Mouse (Mus musculus) ES-E14 (cell line): ENCODE results near the gene Hyal1.

Source experiments
- CHD2 ChIP-seq: IDR thresholded peaks from 2 replicates; pipeline ENCODE4 v1.6.1; 2014; ENCODE audit warnings: mild to moderate bottlenecking, low read depth, low read length, inconsistent platforms
- MAFK ChIP-seq: IDR thresholded peaks from 2 replicates; pipeline ENCODE4 v1.6.1; 2014; ENCODE audit warnings: mild to moderate bottlenecking, low read depth, low read length, inconsistent platforms; ENCODE audit not compliant: insufficient read depth
- ZNF384 ChIP-seq: IDR thresholded peaks from 2 replicates; pipeline ENCODE4 v1.6.1; 2012; ENCODE audit warnings: low read depth, low read length, inconsistent platforms

DNA sequence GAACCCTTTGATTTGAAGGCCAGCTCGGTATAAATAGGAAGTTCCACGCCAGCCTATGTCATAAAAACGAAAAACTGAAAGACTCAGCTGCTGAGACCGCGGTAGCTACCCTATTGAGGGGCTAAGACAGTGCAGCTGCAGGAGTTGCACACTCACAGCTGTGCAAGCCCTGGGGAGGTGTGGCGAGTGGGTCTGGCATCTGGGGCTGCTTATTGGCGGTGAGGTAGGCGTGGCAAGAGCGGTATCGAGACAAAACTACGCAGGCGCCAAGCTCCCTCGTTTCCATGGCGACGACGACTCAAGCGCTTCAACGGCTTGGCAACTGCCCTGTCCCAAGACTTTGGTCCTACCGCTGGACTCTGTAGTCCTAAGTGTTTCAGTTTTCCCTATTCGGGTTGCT is 29.7 kb upstream of the Hyal1 start, which contains the start of gene Zmynd10:
- TF ChIP-seq ZNF384, result no peak
- no peak for TF ChIP-seq CHD2
- TF ChIP-seq MAFK, result no peak
